Mouse (Mus musculus) heart, embryonic 10.5 days (tissue): ENCODE results near the gene Gm21992. TPM values are rescaled to one million over a fixed set of nuclear protein-coding genes. Genes with fewer than 3 reads are reported as not detected.

Experiments
- DNase-seq: peaks from one replicate; pipeline ENCODE4 v3.0.0-alpha.2; 2017; ENCODE audit warnings: low spot score
- H3K27ac ChIP-seq: fragments of 300-500 bp; sonication (generic); 2 replicates; pipeline ENCODE4 v1.5.1; 2016; ENCODE audit warnings: mild to moderate bottlenecking
- H3K27me3 ChIP-seq: fragments of 300-500 bp; sonication (generic); 2 replicates; pipeline ENCODE4 v1.6.1; 2016; ENCODE audit warnings: mild to moderate bottlenecking; ENCODE audit not compliant: poor library complexity, insufficient read depth, severe bottlenecking
- H3K36me3 ChIP-seq: fragments of 300-500 bp; sonication (generic); 2 replicates; pipeline ENCODE4 v1.6.1; 2016; ENCODE audit warnings: mild to moderate bottlenecking, moderate library complexity
- H3K4me1 ChIP-seq: fragments of 300-500 bp; sonication (generic); 2 replicates; pipeline ENCODE4 v1.6.1; 2016; ENCODE audit warnings: mild to moderate bottlenecking
- H3K4me3 ChIP-seq: fragments of 300-500 bp; sonication (generic); 2 replicates; pipeline ENCODE4 v1.5.1; 2016; ENCODE audit warnings: mild to moderate bottlenecking, moderate library complexity
- H3K9me3 ChIP-seq: fragments of 300-500 bp; sonication (generic); 2 replicates; pipeline ENCODE4 v1.6.1; 2016; ENCODE audit warnings: mild to moderate bottlenecking, moderate library complexity
- WGBS: fragments of 180-500 bp; shearing (Covaris S2); methylation state at CpG from one replicate; pipeline ENCODE4 v1.1.7; 2016; 5-methylcytosine and 5-hydroxymethylcytosine counted together
- polyA plus RNA-seq: library from polyadenylated mRNA; unstranded; fragments of >200 nt; fragmentation: Nextera tagmentation; extraction: Ambion mirVana; gene quantifications from 2 replicates; pipeline ENCODE4 v1.2.1, GENCODE M21; 2016

The Gm21992 gene
- polyA plus RNA-seq, 1 experiment from 2014 or later = 21.5 TPM

DNA sequence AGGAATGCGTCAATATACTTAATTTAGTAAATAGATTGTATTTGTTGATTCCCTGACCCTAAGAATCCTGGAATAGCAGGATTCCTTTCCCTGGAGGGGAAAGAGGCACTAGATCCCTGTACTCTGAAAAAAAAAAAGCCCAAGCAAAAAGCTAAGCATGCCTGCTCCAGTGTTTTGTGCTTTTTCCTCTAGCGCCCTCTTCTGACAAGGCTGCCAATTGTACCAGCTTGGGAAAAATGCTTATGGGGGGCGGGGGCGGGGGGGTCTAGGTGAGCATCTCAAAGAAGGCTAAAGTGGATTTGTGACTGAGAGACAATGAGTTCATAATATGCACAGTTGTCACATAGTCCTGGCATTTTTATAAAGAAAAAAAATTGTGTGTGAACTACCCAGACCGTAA lies 67.9 kb downstream of the Gm21992 start:
- Histone ChIP-seq H3K27ac (no peak overlapping the region), H3K4me3 (no peak overlapping the region), H3K4me1 (0 out of 2 replicates have a peak, but pooled peaks cover 3% of the 10 kb centered on the region), H3K27me3 (no peaks in the 10 kb centered on the region), H3K36me3 (peaks cover 2% of the 10 kb centered on the region; the same call in 1 of the 2 replicates), H3K9me3 (no peaks in the 10 kb centered on the region)
- 39% methylated on average over 5 of the region's 5 CpGs for WGBS
- no peak for DNase-seq

GRCm38 (mm10) chr19:4742229-4742628 lies 69.2 kb downstream of the Gm21992 start:
- Histone ChIP-seq H3K4me1 (0 out of 2 replicates have a peak, but pooled peaks cover 3% of the 10 kb centered on the region), H3K27me3 (no peaks in the 10 kb centered on the region), H3K36me3 (no peaks in the 10 kb centered on the region), H3K27ac (no peak overlapping the region), H3K9me3 (no peaks in the 10 kb centered on the region), H3K4me3 (no peak overlapping the region)
- DNase-seq = peak; percentile 54
- 87% methylated on average over 6 of the region's 6 CpGs for WGBS

- Histone ChIP-seq H3K36me3 (no peaks in the 10 kb centered on the region), H3K4me1 (0 out of 2 replicates have a peak, but pooled peaks cover under 1% of the 10 kb centered on the region), H3K27ac (no peak overlapping the region), H3K27me3 (no peaks in the 10 kb centered on the region), H3K4me3 (no peak overlapping the region), H3K9me3 (no peaks in the 10 kb centered on the region)
- no peak for DNase-seq
- 70% methylated on average over 10 of the region's 10 CpGs for whole genome bisulfite sequencing
Observed at GRCm38 (mm10) chr19:4741482-4741881, 69.9 kb downstream of the Gm21992 start.

DNA sequence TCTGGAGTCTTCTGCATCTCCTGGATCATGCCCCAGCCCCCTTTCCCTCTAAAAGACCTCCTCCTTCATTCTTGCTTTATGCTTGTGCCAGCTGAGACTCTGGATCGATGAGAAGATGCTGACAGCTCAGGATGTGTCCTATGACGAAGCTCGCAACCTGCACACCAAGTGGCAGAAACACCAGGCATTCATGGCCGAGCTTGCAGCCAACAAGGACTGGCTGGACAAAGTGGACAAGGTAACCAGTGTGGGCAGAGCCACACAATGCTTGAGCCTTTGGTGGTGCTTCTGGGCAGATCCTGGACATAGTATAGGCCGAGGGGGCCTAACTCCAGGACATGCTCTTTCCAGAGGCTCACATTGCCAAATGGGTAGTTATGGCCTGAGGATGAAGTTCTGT lies 71.7 kb downstream of the Gm21992 start:
- Histone ChIP-seq H3K36me3 (no peaks in the 10 kb centered on the region), H3K4me1 (no peaks in the 10 kb centered on the region), H3K4me3 (no peak overlapping the region), H3K9me3 (no peaks in the 10 kb centered on the region), H3K27ac (no peak overlapping the region), H3K27me3 (no peaks in the 10 kb centered on the region)
- peak; percentile 57 for DNase-seq
- 81% methylated on average over 5 of the region's 5 CpGs for WGBS

DNA sequence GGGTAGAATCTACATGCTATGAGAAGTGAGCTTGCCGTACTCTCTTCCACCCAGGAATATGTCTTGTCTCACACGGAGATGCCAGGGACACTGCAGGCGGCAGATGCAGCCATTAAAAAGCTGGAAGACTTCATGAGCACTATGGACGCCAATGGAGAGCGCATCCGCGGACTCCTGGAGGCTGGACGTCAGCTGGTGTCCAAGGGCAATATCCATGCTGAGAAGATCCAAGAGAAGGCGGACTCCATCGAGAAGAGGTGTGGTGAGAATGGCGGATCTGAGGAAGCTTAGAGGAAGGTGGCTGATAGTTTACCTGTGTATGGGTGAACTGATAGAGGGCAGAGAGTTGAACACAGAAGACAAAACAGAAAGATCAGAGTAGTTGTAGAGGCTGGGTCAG lies 72.4 kb downstream of the Gm21992 start:
- WGBS = 89% methylated on average over 11 of the region's 11 CpGs
- peak; percentile 64 for DNase-seq
- no peak overlapping the region for H3K4me3 ChIP-seq
- no peaks in the 10 kb centered on the region for H3K9me3 ChIP-seq
- no peak overlapping the region for H3K27ac ChIP-seq
- no peaks in the 10 kb centered on the region for H3K4me1 ChIP-seq
- no peaks in the 10 kb centered on the region for H3K36me3 ChIP-seq
- H3K27me3 ChIP-seq = no peaks in the 10 kb centered on the region

- Histone ChIP-seq H3K36me3 (no peaks in the 10 kb centered on the region), H3K27me3 (no peaks in the 10 kb centered on the region; the same call in 1 of the 2 replicates), H3K27ac (no peak overlapping the region), H3K9me3 (no peaks in the 10 kb centered on the region), H3K4me3 (no peak overlapping the region), H3K4me1 (no peaks in the 10 kb centered on the region)
- WGBS = 77% methylated on average over 13 of the region's 13 CpGs
- DNase-seq = peak; percentile 64
Observed at GRCm38 (mm10) chr19:4737866-4738265, 73.5 kb downstream of the Gm21992 start.

GRCm38 (mm10) chr19:4733052-4733451 lies 78.4 kb downstream of the Gm21992 start:
- Histone ChIP-seq H3K36me3 (no peaks in the 10 kb centered on the region), H3K27me3 (peaks cover 6% of the 10 kb centered on the region; the same call in 1 of the 2 replicates), H3K4me1 (no peaks in the 10 kb centered on the region), H3K27ac (no peak overlapping the region), H3K9me3 (no peaks in the 10 kb centered on the region), H3K4me3 (no peak overlapping the region)
- 74% methylated on average over 3 of the region's 3 CpGs for WGBS
- DNase-seq = no peak

- 84% methylated on average over 9 of the region's 9 CpGs for WGBS
- no peak for DNase-seq
- Histone ChIP-seq H3K27me3 (peaks cover 6% of the 10 kb centered on the region; the same call in 1 of the 2 replicates), H3K4me3 (no peak overlapping the region), H3K27ac (no peak overlapping the region), H3K36me3 (no peaks in the 10 kb centered on the region), H3K4me1 (no peaks in the 10 kb centered on the region), H3K9me3 (no peaks in the 10 kb centered on the region)
Observed at GRCm38 (mm10) chr19:4729186-4729585, 82.2 kb downstream of the Gm21992 start.

- Histone ChIP-seq H3K4me1 (peaks cover 24% of the 10 kb centered on the region), H3K4me3 (peak overlapping the region; percentile 22), H3K27ac (peak overlapping the region; percentile 52), H3K27me3 (peaks cover 69% of the 10 kb centered on the region), H3K36me3 (no peaks in the 10 kb centered on the region), H3K9me3 (no peaks in the 10 kb centered on the region)
- 11% methylated on average over 11 of the region's 11 CpGs for WGBS
- DNase-seq = no peak
Observed at GRCm38 (mm10) chr19:4720671-4721244, 90.7 kb downstream of the Gm21992 start.

- H3K4me1 ChIP-seq = peaks cover 24% of the 10 kb centered on the region
- H3K4me3 ChIP-seq = no peak overlapping the region
- no peak overlapping the region for H3K27ac ChIP-seq
- 80% methylated on average over 15 of the region's 15 CpGs for WGBS
- H3K9me3 ChIP-seq = no peaks in the 10 kb centered on the region
- DNase-seq = no peak
- peaks cover 76% of the 10 kb centered on the region for H3K27me3 ChIP-seq
- H3K36me3 ChIP-seq = no peaks in the 10 kb centered on the region
Observed at GRCm38 (mm10) chr19:4720112-4720511, 91.3 kb downstream of the Gm21992 start.

GRCm38 (mm10) chr19:4719351-4719764 lies 92.1 kb downstream of the Gm21992 start:
- Histone ChIP-seq H3K9me3 (no peaks in the 10 kb centered on the region), H3K27me3 (peaks cover 83% of the 10 kb centered on the region), H3K4me3 (no peak overlapping the region), H3K36me3 (no peaks in the 10 kb centered on the region), H3K4me1 (peaks cover 24% of the 10 kb centered on the region), H3K27ac (no peak overlapping the region)
- DNase-seq = no peak
- 19% methylated on average over 5 of the region's 5 CpGs for WGBS

DNA sequence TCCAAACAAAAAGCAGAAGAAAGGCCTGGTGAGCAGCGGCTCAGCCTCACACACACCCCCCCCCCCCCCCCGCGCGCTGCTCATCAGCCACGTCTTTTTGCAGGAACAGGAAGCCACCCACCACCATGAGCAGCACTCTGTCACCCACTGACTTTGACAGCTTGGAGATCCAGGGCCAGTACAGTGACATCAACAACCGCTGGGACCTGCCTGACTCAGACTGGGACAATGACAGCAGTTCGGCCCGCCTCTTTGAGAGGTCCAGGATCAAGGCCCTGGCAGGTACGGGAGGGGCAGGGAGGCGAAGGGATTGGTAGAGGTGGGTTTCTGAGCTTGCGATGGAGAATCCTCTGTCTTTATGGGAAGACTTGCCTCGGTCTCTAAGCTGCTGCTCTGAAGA lies 92.7 kb downstream of the Gm21992 start:
- 28% methylated on average over 11 of the region's 12 CpGs for WGBS

GRCm38 (mm10) chr19:4717281-4717680 lies 94.1 kb downstream of the Gm21992 start:
- no peak for DNase-seq

More for the DNA sequence above, 92.7 kb downstream of the Gm21992 start:
- no peak overlapping the region for H3K27ac ChIP-seq
- no peak for DNase-seq
- H3K9me3 ChIP-seq = no peaks in the 10 kb centered on the region
- peaks cover 90% of the 10 kb centered on the region for H3K27me3 ChIP-seq
- no peaks in the 10 kb centered on the region for H3K36me3 ChIP-seq
- no peak overlapping the region for H3K4me3 ChIP-seq
- peaks cover 24% of the 10 kb centered on the region for H3K4me1 ChIP-seq

GRCm38 (mm10) chr19:4716756-4717155 lies 94.7 kb downstream of the Gm21992 start:
- H3K27ac ChIP-seq = no peak overlapping the region
- DNase-seq = no peak
- 88% methylated on average over 14 of the region's 14 CpGs for WGBS
- H3K4me1 ChIP-seq = peaks cover 35% of the 10 kb centered on the region
- H3K27me3 ChIP-seq = peaks cover 98% of the 10 kb centered on the region
- H3K9me3 ChIP-seq = no peaks in the 10 kb centered on the region
- no peaks in the 10 kb centered on the region for H3K36me3 ChIP-seq
- no peak overlapping the region for H3K4me3 ChIP-seq

More at GRCm38 (mm10) chr19:4717281-4717680, 94.1 kb downstream of the Gm21992 start:
- H3K27me3 ChIP-seq = peaks cover 99% of the 10 kb centered on the region
- no peaks in the 10 kb centered on the region for H3K36me3 ChIP-seq
- H3K4me3 ChIP-seq = no peak overlapping the region
- WGBS = 88% methylated on average over 2 of the region's 2 CpGs
- peaks cover 32% of the 10 kb centered on the region for H3K4me1 ChIP-seq
- no peaks in the 10 kb centered on the region for H3K9me3 ChIP-seq
- H3K27ac ChIP-seq = no peak overlapping the region
